Mouse (Mus musculus): Measurements from ENCODE around the gene Crnkl1.
"Not testable (repeated sequence)": the region's sequence is repeated elsewhere in the genome, so short reads cannot be mapped to it uniquely, and the experiment has no call there.

Gene Crnkl1

GRCm38 (mm10) chr2:145905884-145906283, 28.9 kb downstream of the Crnkl1 start:
- peak in 1 of 2 experiments; percentile 13 for DNase-seq

- peak in 1 of 2 experiments; percentile 21 for DNase-seq
Measured at GRCm38 (mm10) chr2:145905156-145905555, 29.7 kb downstream of the Crnkl1 start.

GRCm38 (mm10) chr2:145903983-145904616, 30.7 kb downstream of the Crnkl1 start:
- no peak for DNase-seq

- peak; percentile 90 for DNase-seq
Measured at GRCm38 (mm10) chr2:145903061-145903901, 31.5 kb downstream of the Crnkl1 start.

- DNase-seq, result no peak
Measured at GRCm38 (mm10) chr2:145901861-145902260, 33.0 kb downstream of the Crnkl1 start, which contains the start of gene Naa20. Gene Naa20, plus strand, starts transcription at chr2:145902099.

GRCm38 (mm10) chr2:145900318-145900717, 34.5 kb downstream of the Crnkl1 start:
- not testable (repeated sequence) for DNase-seq

- no peak for DNase-seq
Measured at GRCm38 (mm10) chr2:145898106-145898505, 36.7 kb downstream of the Crnkl1 start.

- no peak for DNase-seq
Measured at GRCm38 (mm10) chr2:145893756-145894155, 41.1 kb downstream of the Crnkl1 start.

- DNase-seq, result no peak
Measured at GRCm38 (mm10) chr2:145890571-145890970, 44.2 kb downstream of the Crnkl1 start.

GRCm38 (mm10) chr2:145888766-145889480, 45.9 kb downstream of the Crnkl1 start:
- DNase-seq, result no peak

GRCm38 (mm10) chr2:145887937-145888765, 46.7 kb downstream of the Crnkl1 start:
- DNase-seq, result no peak

GRCm38 (mm10) chr2:145884913-145885785, 49.7 kb downstream of the Crnkl1 start:
- DNase-seq, result no peak

- no peak for DNase-seq
Measured at GRCm38 (mm10) chr2:145884036-145884912, 50.5 kb downstream of the Crnkl1 start.

- DNase-seq, result no peak
Measured at GRCm38 (mm10) chr2:145882398-145882797, 52.4 kb downstream of the Crnkl1 start.

- no peak for DNase-seq
Measured at GRCm38 (mm10) chr2:145881932-145882331, 52.9 kb downstream of the Crnkl1 start.

GRCm38 (mm10) chr2:145880887-145881747, 53.7 kb downstream of the Crnkl1 start:
- DNase-seq, result no peak

- no peak for DNase-seq
Measured at GRCm38 (mm10) chr2:145877191-145877590, 57.6 kb downstream of the Crnkl1 start.

- DNase-seq, result no peak
Measured at GRCm38 (mm10) chr2:145874879-145875482, 59.8 kb downstream of the Crnkl1 start.

- no peak for DNase-seq
Measured at GRCm38 (mm10) chr2:145873953-145874352, 60.9 kb downstream of the Crnkl1 start.

Data from B cell, adult 2 months (primary cell).